Mouse (Mus musculus) brain, adult 2 months (tissue): ENCODE data around the gene Ttll6.

Experiments used
- DNase-seq: peaks from one replicate; pipeline ENCODE4 v3.0.0; 2011; ENCODE audit warnings: low read depth, low spot score

Ttll6 gene

GRCm38 (mm10) chr11:96194961-96195640 lies 61.5 kb downstream of the Ttll6 start:
- no peak for DNase-seq

- DNase-seq: no peak
Observed at GRCm38 (mm10) chr11:96195769-96196280, 62.2 kb downstream of the Ttll6 start.

- peak; percentile 12 for DNase-seq
Observed at GRCm38 (mm10) chr11:96198642-96199041, 65.1 kb downstream of the Ttll6 start.

GRCm38 (mm10) chr11:96199181-96200086 lies 65.8 kb downstream of the Ttll6 start:
- no peak for DNase-seq

GRCm38 (mm10) chr11:96200183-96200655 lies 66.6 kb downstream of the Ttll6 start:
- no peak for DNase-seq

GRCm38 (mm10) chr11:96201741-96202140 lies 68.2 kb downstream of the Ttll6 start:
- no peak for DNase-seq

- no peak for DNase-seq
Observed at GRCm38 (mm10) chr11:96202401-96203081, 69.0 kb downstream of the Ttll6 start.

- DNase-seq: no peak
Observed at GRCm38 (mm10) chr11:96203182-96203788, 69.7 kb downstream of the Ttll6 start.

- DNase-seq: no peak
Observed at GRCm38 (mm10) chr11:96203789-96204186, 70.2 kb downstream of the Ttll6 start.

GRCm38 (mm10) chr11:96204351-96204750 lies 70.8 kb downstream of the Ttll6 start:
- no peak for DNase-seq

- no peak for DNase-seq
Observed at GRCm38 (mm10) chr11:96205426-96206131, 72.0 kb downstream of the Ttll6 start.
